Mouse (Mus musculus) heart, embryonic 15.5 days (tissue): ENCODE measurements around the gene OR5BS1P. TPM values are rescaled to one million over a fixed set of nuclear protein-coding genes. Genes with fewer than 3 reads are reported as not detected.

Source experiments
- ATAC-seq: fragments of 200-750 bp; cut with Nextera tagmentation; replicated peaks from 2 replicates; pipeline ENCODE4 v1.8.0; 2017; ENCODE audit warnings: low read depth, moderate TSS enrichment; ENCODE audit not compliant: insufficient number of reproducible peaks, insufficient read depth, low FRiP score
- H3K27ac ChIP-seq: fragments of 300-500 bp; sonication (generic); 2 replicates; pipeline ENCODE4 v1.5.1; 2015; ENCODE audit warnings: mild to moderate bottlenecking, inconsistent platforms
- H3K27me3 ChIP-seq: fragments of 300-500 bp; sonication (generic); 2 replicates; pipeline ENCODE4 v1.6.1; 2015; ENCODE audit warnings: inconsistent platforms
- H3K36me3 ChIP-seq: fragments of 300-500 bp; sonication (generic); 2 replicates; pipeline ENCODE4 v1.6.1; 2015; ENCODE audit warnings: mild to moderate bottlenecking, inconsistent platforms
- H3K4me1 ChIP-seq: fragments of 300-500 bp; sonication (generic); replicated peaks from 2 replicates; pipeline ENCODE4 v1.6.1; 2015; ENCODE audit warnings: inconsistent platforms
- H3K4me2 ChIP-seq: fragments of 300-500 bp; sonication (generic); 2 replicates; pipeline ENCODE4 v1.6.1; 2015; ENCODE audit warnings: inconsistent platforms, mild to moderate bottlenecking, moderate library complexity
- H3K4me3 ChIP-seq: fragments of 300-500 bp; sonication (generic); 2 replicates; pipeline ENCODE4 v1.5.1; 2015; ENCODE audit warnings: mild to moderate bottlenecking, inconsistent platforms
- H3K9ac ChIP-seq: fragments of 300-500 bp; sonication (generic); 2 replicates; pipeline ENCODE4 v1.6.1; 2015; ENCODE audit warnings: mild to moderate bottlenecking, inconsistent platforms
- H3K9me3 ChIP-seq: fragments of 300-500 bp; sonication (generic); replicated peaks from 2 replicates; pipeline ENCODE4 v1.6.1; 2016; ENCODE audit warnings: inconsistent platforms
- WGBS: fragments of 180-500 bp; shearing (Covaris S2); methylation state at CpG from one replicate; pipeline ENCODE4 v1.1.7; 2015; ENCODE audit warnings: mixed read lengths; 5-methylcytosine and 5-hydroxymethylcytosine counted together
- microRNA-seq: library from miRNA; unstranded; fragments of <30 nt; microRNA quantifications from one replicate; pipeline ENCODE4, GENCODE M21; 2016
- polyA plus RNA-seq: library from polyadenylated mRNA; unstranded; fragments of >200 nt; fragmentation: Nextera tagmentation; extraction: Ambion mirVana; gene quantifications from 2 replicates; pipeline ENCODE4 v1.2.1, GENCODE M21; 2015

OR5BS1P gene
- polyA plus RNA-seq, 1 experiment from 2014 or later = not detected

- H3K27me3 ChIP-seq = no peaks in the 10 kb centered on the region
- ATAC-seq = no peak
Observed at GRCm38 (mm10) chr15:98517380-98518355, 48.0 kb downstream of the OR5BS1P start.

DNA sequence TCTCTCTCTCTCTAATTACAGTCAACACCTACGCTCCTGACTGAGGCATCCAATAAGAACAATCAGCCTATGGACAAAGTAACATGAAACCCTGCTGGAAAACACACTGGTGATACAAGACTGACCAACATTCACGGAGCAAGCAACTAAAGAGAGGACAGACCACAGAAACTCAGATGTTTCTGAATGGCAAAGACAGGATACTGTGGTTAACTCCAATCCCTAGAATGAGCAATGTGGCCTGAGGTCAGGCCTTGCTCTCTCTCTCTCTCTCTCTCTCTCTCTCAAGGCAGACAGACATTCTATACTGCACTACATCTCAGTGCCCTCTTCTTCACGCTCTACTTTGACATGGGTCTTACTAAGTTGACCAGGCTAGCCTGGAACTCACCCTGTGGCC, 51.5 kb downstream of the OR5BS1P start:
- H3K9me3 ChIP-seq = no peaks in the 10 kb centered on the region
- no peak for ATAC-seq

More at GRCm38 (mm10) chr15:98517380-98518355, 48.0 kb downstream of the OR5BS1P start:
- no peak overlapping the region for H3K9ac ChIP-seq
- 66% methylated on average over 16 of the region's 16 CpGs for WGBS
- H3K4me2 ChIP-seq = no peak overlapping the region
- peaks cover 40% of the 10 kb centered on the region for H3K36me3 ChIP-seq
- H3K9me3 ChIP-seq = no peaks in the 10 kb centered on the region
- H3K4me1 ChIP-seq = peaks cover 10% of the 10 kb centered on the region
- H3K27ac ChIP-seq = no peak overlapping the region
- no peak overlapping the region for H3K4me3 ChIP-seq

DNA sequence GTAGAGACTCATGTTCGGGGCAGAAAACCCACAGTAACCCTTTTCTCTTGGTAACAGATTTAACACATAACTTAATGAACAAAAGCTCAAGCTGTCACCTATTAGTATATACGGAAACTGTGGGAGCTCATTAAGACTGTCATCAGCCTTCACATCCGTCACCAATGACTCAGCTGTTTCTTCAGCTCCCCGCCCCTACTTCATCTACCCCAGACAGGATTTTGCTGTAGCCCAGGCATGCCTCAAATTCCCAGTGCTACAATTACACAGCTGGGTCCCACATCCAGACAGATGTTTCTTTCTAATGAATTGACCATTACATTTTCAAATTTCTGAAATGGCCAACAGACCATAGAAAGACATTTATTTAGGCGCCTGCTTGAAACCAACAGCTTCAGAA, 56.4 kb downstream of the OR5BS1P start:
- H3K9ac ChIP-seq = no peak overlapping the region
- H3K27me3 ChIP-seq = no peaks in the 10 kb centered on the region
- no peaks in the 10 kb centered on the region for H3K9me3 ChIP-seq
- H3K27ac ChIP-seq = no peak overlapping the region
- no peak overlapping the region for H3K4me2 ChIP-seq
- WGBS = 56% methylated on average over 5 of the region's 5 CpGs
- peaks cover 7% of the 10 kb centered on the region; the same call in 1 of the 2 replicates for H3K4me1 ChIP-seq
- ATAC-seq = no peak
- peaks cover 93% of the 10 kb centered on the region for H3K36me3 ChIP-seq
- no peak overlapping the region for H3K4me3 ChIP-seq

More for the DNA sequence above, 51.5 kb downstream of the OR5BS1P start:
- no peak overlapping the region for H3K4me3 ChIP-seq
- no peak overlapping the region for H3K27ac ChIP-seq
- peaks cover 3% of the 10 kb centered on the region; the same call in 1 of the 2 replicates for H3K4me1 ChIP-seq
- no peak overlapping the region for H3K9ac ChIP-seq
- 85% methylated on average over 3 of the region's 3 CpGs for WGBS
- H3K4me2 ChIP-seq = no peak overlapping the region
- H3K27me3 ChIP-seq = no peaks in the 10 kb centered on the region
- peaks cover 73% of the 10 kb centered on the region for H3K36me3 ChIP-seq

GRCm38 (mm10) chr15:98527056-98527771, 57.5 kb downstream of the OR5BS1P start:
- no peak overlapping the region for H3K9ac ChIP-seq
- WGBS = 89% methylated on average over 5 of the region's 5 CpGs
- H3K27ac ChIP-seq = no peak overlapping the region
- no peak overlapping the region for H3K4me3 ChIP-seq
- H3K9me3 ChIP-seq = no peaks in the 10 kb centered on the region
- no peaks in the 10 kb centered on the region for H3K27me3 ChIP-seq
- peaks cover 92% of the 10 kb centered on the region for H3K36me3 ChIP-seq
- H3K4me2 ChIP-seq = no peak overlapping the region
- ATAC-seq = no peak
- H3K4me1 ChIP-seq = peaks cover 8% of the 10 kb centered on the region

- H3K9me3 ChIP-seq = no peaks in the 10 kb centered on the region
- no peaks in the 10 kb centered on the region for H3K27me3 ChIP-seq
- H3K27ac ChIP-seq = no peak overlapping the region
- no peak for ATAC-seq
- H3K4me3 ChIP-seq = no peak overlapping the region
- no peak overlapping the region for H3K4me2 ChIP-seq
- H3K36me3 ChIP-seq = peaks cover 83% of the 10 kb centered on the region
- H3K9ac ChIP-seq = no peak overlapping the region
- peaks cover 17% of the 10 kb centered on the region for H3K4me1 ChIP-seq
- whole genome bisulfite sequencing = 83% methylated on average over 5 of the region's 5 CpGs
Observed at GRCm38 (mm10) chr15:98528066-98528563, 58.4 kb downstream of the OR5BS1P start.

Small RNA genes lying within 50 kb of the gene (microRNA-seq; reads per million reads assigned to microRNA genes)
- gene Mir1291 = not detected

Other genes starting within 250 kb of the OR5BS1P start
- not detected in 2 replicates for gene Gm44579, start 248.9 kb upstream of the OR5BS1P start, polyA plus RNA-seq
- gene Olfr287, start 248.8 kb upstream of the OR5BS1P start, polyA plus RNA-seq = not detected in 2 replicates
- not detected in 2 replicates for gene Olfr286, start 235.4 kb upstream of the OR5BS1P start, polyA plus RNA-seq
- not detected in 2 replicates for gene H1fnt, start 212.6 kb upstream of the OR5BS1P start, polyA plus RNA-seq
- 1.1 and 1.8 TPM in 2 replicates for gene Zfp641, start 173.7 kb upstream of the OR5BS1P start, polyA plus RNA-seq
- gene Olfr285, start 152.5 kb upstream of the OR5BS1P start, polyA plus RNA-seq = not detected in 2 replicates
- not detected in 2 replicates for gene Olfr284, start 128.9 kb upstream of the OR5BS1P start, polyA plus RNA-seq
- not detected in 2 replicates for gene Olfr283, start 89.0 kb upstream of the OR5BS1P start, polyA plus RNA-seq
- not detected in 2 replicates for gene Olfr282, start 38.7 kb upstream of the OR5BS1P start, polyA plus RNA-seq
- not detected in 2 replicates for gene Olfr281, start 17.3 kb upstream of the OR5BS1P start, polyA plus RNA-seq
- not detected in 2 replicates for gene Lalba, start 12.8 kb downstream of the OR5BS1P start, polyA plus RNA-seq
- not detected in 2 replicates for gene Olfr279, start 22.5 kb downstream of the OR5BS1P start, polyA plus RNA-seq
- gene Kansl2, start 64.4 kb downstream of the OR5BS1P start, polyA plus RNA-seq = 70.0 and 81.2 TPM in 2 replicates
- 33.2 and 38.0 TPM in 2 replicates for gene Ccnt1, start 101.0 kb downstream of the OR5BS1P start, polyA plus RNA-seq
- 0.40 and 0.74 TPM in 2 replicates for gene 4930415O20Rik, start 101.1 kb downstream of the OR5BS1P start, polyA plus RNA-seq
- 36.5 and 43.0 TPM in 2 replicates for gene Adcy6, start 140.2 kb downstream of the OR5BS1P start, polyA plus RNA-seq
- gene Cacnb3, start 160.9 kb downstream of the OR5BS1P start, polyA plus RNA-seq = 8.7 and 12.8 TPM in 2 replicates
- 16.1 and 17.8 TPM in 2 replicates for gene Ddx23, start 193.0 kb downstream of the OR5BS1P start, polyA plus RNA-seq
- gene Rnd1, start 207.6 kb downstream of the OR5BS1P start, polyA plus RNA-seq = 1.1 and 1.2 TPM in 2 replicates
- 0.87 and 1.0 TPM in 2 replicates for gene Ccdc65, start 238.3 kb downstream of the OR5BS1P start, polyA plus RNA-seq